Mouse (Mus musculus) monocyte, adult 5-6 weeks (primary cell): ENCODE results near the gene Pcbp3. TPM values are rescaled to one million over a fixed set of nuclear protein-coding genes. Genes with fewer than 3 reads are reported as not detected.
"Not testable (repeated sequence)": the region's sequence is repeated elsewhere in the genome, so short reads cannot be mapped to it uniquely, and the experiment has no call there.

Source experiments
- ATAC-seq: fragments of 153-309, 156-312 bp; replicated peaks from 2 replicates; pipeline ENCODE4 v1.8.0; 2017; ENCODE audit warnings: mild to moderate bottlenecking; ENCODE audit not compliant: low TSS enrichment, insufficient number of reproducible peaks, severe bottlenecking, poor library complexity, low FRiP score
- total RNA-seq: library from RNA; stranded (forward); fragments of 200-1000, 200-491, 200-594 nt; gene quantifications from 3 replicates; pipeline ENCODE4 v1.2.3, GENCODE M21; 2017

Pcbp3 gene
- total RNA-seq = 2.2 to 2.6 TPM (median 2.5 TPM) in 3 replicates

- ATAC-seq = peak; percentile 95
Observed at GRCm38 (mm10) chr10:76961790-76962489, at the start of gene Pcbp3. Pcbp3 (minus strand) TSS chr10:76961887.

GRCm38 (mm10) chr10:77008698-77009097, 47.0 kb upstream of the Pcbp3 start:
- no peak for ATAC-seq

- no peak for ATAC-seq
Observed at GRCm38 (mm10) chr10:77008109-77008561, 46.4 kb upstream of the Pcbp3 start.

GRCm38 (mm10) chr10:77007433-77008108, 45.9 kb upstream of the Pcbp3 start:
- ATAC-seq = no peak

- ATAC-seq = no peak
Observed at GRCm38 (mm10) chr10:77004936-77005335, 43.2 kb upstream of the Pcbp3 start.

GRCm38 (mm10) chr10:76997759-76998513, 36.2 kb upstream of the Pcbp3 start:
- ATAC-seq = no peak

- ATAC-seq = no peak
Observed at GRCm38 (mm10) chr10:76992456-76992855, 30.8 kb upstream of the Pcbp3 start.

- no peak for ATAC-seq
Observed at GRCm38 (mm10) chr10:76988586-76988985, 26.9 kb upstream of the Pcbp3 start.

GRCm38 (mm10) chr10:76978042-76978441, 16.4 kb upstream of the Pcbp3 start:
- no peak for ATAC-seq

GRCm38 (mm10) chr10:76976699-76977098, 15.0 kb upstream of the Pcbp3 start:
- no peak for ATAC-seq

- ATAC-seq = no peak
Observed at GRCm38 (mm10) chr10:76973797-76974436, 12.2 kb upstream of the Pcbp3 start.

- ATAC-seq = not testable (repeated sequence)
Observed at GRCm38 (mm10) chr10:76972318-76972717, 10.6 kb upstream of the Pcbp3 start.

- no peak for ATAC-seq
Observed at GRCm38 (mm10) chr10:76970974-76971373, 9.3 kb upstream of the Pcbp3 start.

- no peak for ATAC-seq
Observed at GRCm38 (mm10) chr10:76964436-76964835, 2.7 kb upstream of the Pcbp3 start.

- ATAC-seq = no peak
Observed at GRCm38 (mm10) chr10:76963997-76964396, 2.3 kb upstream of the Pcbp3 start.

GRCm38 (mm10) chr10:76961156-76961555, 531 bp downstream of the Pcbp3 start:
- ATAC-seq = no peak

GRCm38 (mm10) chr10:76958201-76958600, 3.5 kb downstream of the Pcbp3 start:
- no peak for ATAC-seq

- no peak for ATAC-seq
Observed at GRCm38 (mm10) chr10:76956200-76956599, 5.5 kb downstream of the Pcbp3 start.

- no peak for ATAC-seq
Observed at GRCm38 (mm10) chr10:76941038-76941437, 20.6 kb downstream of the Pcbp3 start.
